Mouse (Mus musculus): Measurements from ENCODE around the gene Supv3l1. TPM values are rescaled to one million over a fixed set of nuclear protein-coding genes. Genes with fewer than 3 reads are reported as not detected.

The Supv3l1 gene
- polyA plus RNA-seq, 1 experiment from 2014 or later: 23.8 TPM

- Histone ChIP-seq H3K9ac (ENCODE audit: low read depth, low read length) (no peak overlapping the region), H3K27ac (replicated peaks; ENCODE audit: low read depth, low read length) (no peak overlapping the region), H3K36me3 (ENCODE audit: control insufficient read depth, insufficient read depth, low read length) (no peaks in the 10 kb centered on the region), H3K4me2 (ENCODE audit: low read depth, low read length) (no peak overlapping the region), H3K27me3 (replicated peaks; ENCODE audit: control insufficient read depth, insufficient read depth, low read length) (no peaks in the 10 kb centered on the region), H3K4me3 (ENCODE audit: low read depth, low read length) (no peak overlapping the region), H3K4me1 (ENCODE audit: control insufficient read depth, insufficient read depth, low read length) (peaks cover 7% of the 10 kb centered on the region), H3K9me3 (ENCODE audit: control insufficient read depth, low read length) (no peaks in the 10 kb centered on the region)
- 91% methylated on average over 3 of the region's 3 CpGs for WGBS
- no peak for DNase-seq (ENCODE audit: low spot score)
- no peak for ATAC-seq (ENCODE audit: low read depth)
Observed at GRCm38 (mm10) chr10:62421127-62421526, 28.4 kb downstream of the Supv3l1 start.

GRCm38 (mm10) chr10:62420399-62420798, 29.1 kb downstream of the Supv3l1 start:
- DNase-seq (ENCODE audit: low spot score): no peak

GRCm38 (mm10) chr10:62419422-62419821, 30.1 kb downstream of the Supv3l1 start:
- H3K9ac ChIP-seq (ENCODE audit: low read depth, low read length): no peak overlapping the region
- DNase-seq (ENCODE audit: low spot score) (no peak), ATAC-seq (ENCODE audit: low read depth) (no peak)
- H3K27me3 ChIP-seq (replicated peaks; ENCODE audit: control insufficient read depth, insufficient read depth, low read length): no peaks in the 10 kb centered on the region
- H3K4me3 ChIP-seq (ENCODE audit: low read depth, low read length): no peak overlapping the region
- H3K27ac ChIP-seq (replicated peaks; ENCODE audit: low read depth, low read length): no peak overlapping the region
- H3K36me3 ChIP-seq (ENCODE audit: control insufficient read depth, insufficient read depth, low read length): no peaks in the 10 kb centered on the region
- no peak overlapping the region for H3K4me2 ChIP-seq (ENCODE audit: low read depth, low read length)
- 55% methylated on average over 5 of the region's 5 CpGs for WGBS
- no peaks in the 10 kb centered on the region for H3K4me1 ChIP-seq (ENCODE audit: control insufficient read depth, insufficient read depth, low read length)
- no peaks in the 10 kb centered on the region for H3K9me3 ChIP-seq (ENCODE audit: control insufficient read depth, low read length)

More at GRCm38 (mm10) chr10:62420399-62420798, 29.1 kb downstream of the Supv3l1 start:
- 71% methylated on average over 6 of the region's 6 CpGs for WGBS
- no peaks in the 10 kb centered on the region for H3K9me3 ChIP-seq (ENCODE audit: control insufficient read depth, low read length)
- H3K9ac ChIP-seq (ENCODE audit: low read depth, low read length): no peak overlapping the region
- H3K4me2 ChIP-seq (ENCODE audit: low read depth, low read length): no peak overlapping the region
- H3K36me3 ChIP-seq (ENCODE audit: control insufficient read depth, insufficient read depth, low read length): no peaks in the 10 kb centered on the region
- peaks cover under 1% of the 10 kb centered on the region; the same call in 1 of the 2 replicates for H3K4me1 ChIP-seq (ENCODE audit: control insufficient read depth, insufficient read depth, low read length)
- no peak overlapping the region for H3K27ac ChIP-seq (replicated peaks; ENCODE audit: low read depth, low read length)
- no peaks in the 10 kb centered on the region for H3K27me3 ChIP-seq (replicated peaks; ENCODE audit: control insufficient read depth, insufficient read depth, low read length)
- no peak for ATAC-seq (ENCODE audit: low read depth)
- H3K4me3 ChIP-seq (ENCODE audit: low read depth, low read length): no peak overlapping the region

- H3K4me2 ChIP-seq (ENCODE audit: low read depth, low read length): no peak overlapping the region
- 48% methylated on average over 7 of the region's 7 CpGs for WGBS
- no peaks in the 10 kb centered on the region for H3K36me3 ChIP-seq (ENCODE audit: control insufficient read depth, insufficient read depth, low read length)
- H3K27me3 ChIP-seq (replicated peaks; ENCODE audit: control insufficient read depth, insufficient read depth, low read length): no peaks in the 10 kb centered on the region
- peak; percentile 51; the same call in 1 of the 2 replicates for ATAC-seq (ENCODE audit: low read depth)
- peak; percentile 68 for DNase-seq (ENCODE audit: low spot score)
- H3K4me1 ChIP-seq (ENCODE audit: control insufficient read depth, insufficient read depth, low read length): no peaks in the 10 kb centered on the region
- H3K9ac ChIP-seq (ENCODE audit: low read depth, low read length): no peak overlapping the region
- no peak overlapping the region for H3K4me3 ChIP-seq (ENCODE audit: low read depth, low read length)
- H3K9me3 ChIP-seq (ENCODE audit: control insufficient read depth, low read length): no peaks in the 10 kb centered on the region
- H3K27ac ChIP-seq (replicated peaks; ENCODE audit: low read depth, low read length): no peak overlapping the region
Observed at GRCm38 (mm10) chr10:62418831-62419356, 30.6 kb downstream of the Supv3l1 start.

- WGBS: 38% methylated on average over 4 of the region's 4 CpGs
- H3K27me3 ChIP-seq (replicated peaks; ENCODE audit: control insufficient read depth, insufficient read depth, low read length): no peaks in the 10 kb centered on the region
- no peak for ATAC-seq (ENCODE audit: low read depth)
Observed at GRCm38 (mm10) chr10:62413606-62413982, 35.9 kb downstream of the Supv3l1 start.

GRCm38 (mm10) chr10:62412906-62413605, 36.5 kb downstream of the Supv3l1 start:
- Histone ChIP-seq H3K9ac (ENCODE audit: low read depth, low read length) (no peak overlapping the region), H3K9me3 (ENCODE audit: control insufficient read depth, low read length) (no peaks in the 10 kb centered on the region), H3K36me3 (ENCODE audit: control insufficient read depth, insufficient read depth, low read length) (no peaks in the 10 kb centered on the region), H3K4me2 (ENCODE audit: low read depth, low read length) (no peak overlapping the region), H3K27me3 (replicated peaks; ENCODE audit: control insufficient read depth, insufficient read depth, low read length) (no peaks in the 10 kb centered on the region), H3K27ac (replicated peaks; ENCODE audit: low read depth, low read length) (no peak overlapping the region), H3K4me1 (ENCODE audit: control insufficient read depth, insufficient read depth, low read length) (no peaks in the 10 kb centered on the region), H3K4me3 (ENCODE audit: low read depth, low read length) (no peak overlapping the region)
- DNase-seq (ENCODE audit: low spot score) (peak; percentile 17), ATAC-seq (ENCODE audit: low read depth) (no peak)
- 27% methylated on average over 8 of the region's 8 CpGs for WGBS

More at GRCm38 (mm10) chr10:62413606-62413982, 35.9 kb downstream of the Supv3l1 start:
- no peak overlapping the region for H3K9ac ChIP-seq (ENCODE audit: low read depth, low read length)
- H3K36me3 ChIP-seq (ENCODE audit: control insufficient read depth, insufficient read depth, low read length): no peaks in the 10 kb centered on the region
- no peaks in the 10 kb centered on the region for H3K4me1 ChIP-seq (ENCODE audit: control insufficient read depth, insufficient read depth, low read length)
- no peak overlapping the region for H3K4me3 ChIP-seq (ENCODE audit: low read depth, low read length)
- no peak for DNase-seq (ENCODE audit: low spot score)
- no peaks in the 10 kb centered on the region for H3K9me3 ChIP-seq (ENCODE audit: control insufficient read depth, low read length)
- H3K27ac ChIP-seq (replicated peaks; ENCODE audit: low read depth, low read length): no peak overlapping the region
- no peak overlapping the region for H3K4me2 ChIP-seq (ENCODE audit: low read depth, low read length)

GRCm38 (mm10) chr10:62411431-62412410, 37.8 kb downstream of the Supv3l1 start:
- H3K9me3 ChIP-seq (ENCODE audit: control insufficient read depth, low read length): no peaks in the 10 kb centered on the region
- H3K27me3 ChIP-seq (replicated peaks; ENCODE audit: control insufficient read depth, insufficient read depth, low read length): no peaks in the 10 kb centered on the region
- H3K36me3 ChIP-seq (ENCODE audit: control insufficient read depth, insufficient read depth, low read length): no peaks in the 10 kb centered on the region
- DNase-seq (ENCODE audit: low spot score) (no peak), ATAC-seq (ENCODE audit: low read depth) (no peak)
- no peak overlapping the region for H3K4me2 ChIP-seq (ENCODE audit: low read depth, low read length)
- H3K4me3 ChIP-seq (ENCODE audit: low read depth, low read length): no peak overlapping the region
- H3K27ac ChIP-seq (replicated peaks; ENCODE audit: low read depth, low read length): no peak overlapping the region
- H3K9ac ChIP-seq (ENCODE audit: low read depth, low read length): no peak overlapping the region
- no peaks in the 10 kb centered on the region for H3K4me1 ChIP-seq (ENCODE audit: control insufficient read depth, insufficient read depth, low read length)
- WGBS: 65% methylated on average over 19 of the region's 19 CpGs

GRCm38 (mm10) chr10:62410943-62411342, 38.6 kb downstream of the Supv3l1 start:
- no peak overlapping the region for H3K9ac ChIP-seq (ENCODE audit: low read depth, low read length)
- no peaks in the 10 kb centered on the region for H3K4me1 ChIP-seq (ENCODE audit: control insufficient read depth, insufficient read depth, low read length)
- ATAC-seq (ENCODE audit: low read depth): peak; percentile 85
- no peak overlapping the region for H3K4me2 ChIP-seq (ENCODE audit: low read depth, low read length)
- no peaks in the 10 kb centered on the region for H3K36me3 ChIP-seq (ENCODE audit: control insufficient read depth, insufficient read depth, low read length)
- no peak overlapping the region for H3K27ac ChIP-seq (replicated peaks; ENCODE audit: low read depth, low read length)
- H3K27me3 ChIP-seq (replicated peaks; ENCODE audit: control insufficient read depth, insufficient read depth, low read length): no peaks in the 10 kb centered on the region
- DNase-seq (ENCODE audit: low spot score): peak; percentile 72
- no peaks in the 10 kb centered on the region for H3K9me3 ChIP-seq (ENCODE audit: control insufficient read depth, low read length)
- 4% methylated on average over 5 of the region's 5 CpGs for WGBS
- H3K4me3 ChIP-seq (ENCODE audit: low read depth, low read length): no peak overlapping the region

All from embryonic facial prominence, embryonic 14.5 days (tissue).